Mouse (Mus musculus) neural tube, embryonic 14.5 days (tissue): ENCODE measurements around the gene Gpx4. TPM values are rescaled to one million over a fixed set of nuclear protein-coding genes. Genes with fewer than 3 reads are reported as not detected.

ENCODE experiments used
- ATAC-seq: fragments of 200-750 bp; cut with Nextera tagmentation; 2 replicates; pipeline ENCODE4 v1.8.0; 2017; ENCODE audit warnings: low read depth, mild to moderate bottlenecking, moderate TSS enrichment, moderate library complexity
- H3K27ac ChIP-seq: fragments of 300-500 bp; sonication (generic); 2 replicates; pipeline ENCODE4 v1.5.1; 2014; ENCODE audit warnings: low read depth, mild to moderate bottlenecking, control low read depth, low read length, moderate library complexity, mixed read lengths
- H3K27me3 ChIP-seq: fragments of 300-500 bp; sonication (generic); 2 replicates; pipeline ENCODE4 v1.6.1; 2014; ENCODE audit warnings: low read length; ENCODE audit not compliant: control insufficient read depth, insufficient read depth
- H3K36me3 ChIP-seq: fragments of 300-500 bp; sonication (generic); 2 replicates; pipeline ENCODE4 v1.6.1; 2014; ENCODE audit warnings: low read length, mixed read lengths; ENCODE audit not compliant: control insufficient read depth, insufficient read depth
- H3K4me1 ChIP-seq: fragments of 300-500 bp; sonication (generic); 2 replicates; pipeline ENCODE4 v1.6.1; 2014; ENCODE audit warnings: low read length; ENCODE audit not compliant: control insufficient read depth, insufficient read depth
- H3K4me2 ChIP-seq: fragments of 300-500 bp; sonication (generic); 2 replicates; pipeline ENCODE4 v1.6.1; 2014; ENCODE audit warnings: mild to moderate bottlenecking, low read depth, low read length, control low read depth
- H3K4me3 ChIP-seq: fragments of 300-500 bp; sonication (generic); 2 replicates; pipeline ENCODE4 v1.5.1; 2014; ENCODE audit warnings: low read depth, low read length, control low read depth, mixed read lengths
- H3K9ac ChIP-seq: fragments of 300-500 bp; sonication (generic); replicated peaks from 2 replicates; pipeline ENCODE4 v1.6.1; 2014; ENCODE audit warnings: low read depth, mild to moderate bottlenecking, control low read depth, low read length, mixed read lengths
- H3K9me3 ChIP-seq: fragments of 300-500 bp; sonication (generic); 2 replicates; pipeline ENCODE4 v1.6.1; 2016; ENCODE audit warnings: low read length; ENCODE audit not compliant: control insufficient read depth
- WGBS: fragments of 180-500 bp; shearing (Covaris S2); extraction: QIAGEN DNeasy Blood & Tissue Kit; methylation state at CpG from one replicate; pipeline ENCODE4 v1.1.7; 2014; 5-methylcytosine and 5-hydroxymethylcytosine counted together
- polyA plus RNA-seq: library from polyadenylated mRNA; unstranded; fragments of >200 nt; fragmentation: Nextera tagmentation; extraction: Ambion mirVana; gene quantifications from 2 replicates; pipeline ENCODE4 v1.2.1, GENCODE M21; 2014

Gene Gpx4
- polyA plus RNA-seq, 1 experiment from 2014 or later, result 546 TPM

DNA sequence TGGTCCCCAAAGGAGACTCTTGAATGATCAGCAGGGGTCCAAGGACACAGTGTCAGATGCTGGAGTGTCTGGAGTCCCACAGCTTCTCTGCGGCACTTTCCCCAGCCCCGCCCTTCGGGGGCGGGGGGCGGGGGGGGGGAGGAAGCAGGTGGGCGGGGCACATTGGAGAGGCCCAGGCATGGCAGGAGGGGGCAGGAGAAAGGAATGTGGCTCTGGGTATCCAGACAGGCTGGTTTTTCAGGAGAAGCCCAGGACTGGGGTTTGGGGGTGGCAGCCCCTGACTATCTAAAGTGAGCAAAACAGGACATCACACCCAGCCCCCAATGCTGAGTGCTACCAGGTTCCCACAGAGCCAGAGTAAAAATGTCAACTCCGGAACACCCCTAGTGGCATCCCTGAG lies 50.3 kb downstream of the Gpx4 start:
- Histone ChIP-seq H3K4me3 (no peak overlapping the region), H3K27me3 (no peaks in the 10 kb centered on the region), H3K36me3 (no peaks in the 10 kb centered on the region), H3K9me3 (no peaks in the 10 kb centered on the region), H3K9ac (no peak overlapping the region), H3K4me2 (no peak overlapping the region), H3K4me1 (peaks cover 8% of the 10 kb centered on the region), H3K27ac (no peak overlapping the region)
- 18% methylated on average over 7 of the region's 7 CpGs for WGBS
- no peak for ATAC-seq

DNA sequence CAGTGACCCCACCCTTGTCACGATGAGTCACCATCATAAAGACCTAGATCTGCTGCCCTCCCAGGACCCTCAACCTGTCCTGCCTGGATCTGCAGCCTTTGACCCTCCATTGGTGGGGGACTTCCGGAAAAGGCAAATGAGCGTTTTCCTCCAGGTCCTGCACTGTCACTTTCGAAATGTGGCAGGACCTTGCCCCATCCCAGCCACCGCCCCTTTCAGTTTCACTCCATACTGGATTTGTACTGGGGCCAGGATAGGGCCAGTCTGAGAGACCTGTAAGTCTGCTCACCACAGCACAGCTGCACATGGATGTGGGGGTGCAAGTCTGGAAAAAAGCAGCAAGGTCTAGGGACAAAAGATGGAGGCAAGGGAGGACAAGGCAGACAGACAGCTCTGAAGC lies 51.7 kb downstream of the Gpx4 start:
- WGBS, result 91% methylated on average over 5 of the region's 5 CpGs
- Histone ChIP-seq H3K9ac (no peak overlapping the region), H3K4me3 (no peak overlapping the region), H3K27me3 (no peaks in the 10 kb centered on the region), H3K9me3 (no peaks in the 10 kb centered on the region), H3K36me3 (no peaks in the 10 kb centered on the region), H3K4me1 (peaks cover 8% of the 10 kb centered on the region), H3K27ac (no peak overlapping the region), H3K4me2 (no peak overlapping the region)
- ATAC-seq, result no peak

DNA sequence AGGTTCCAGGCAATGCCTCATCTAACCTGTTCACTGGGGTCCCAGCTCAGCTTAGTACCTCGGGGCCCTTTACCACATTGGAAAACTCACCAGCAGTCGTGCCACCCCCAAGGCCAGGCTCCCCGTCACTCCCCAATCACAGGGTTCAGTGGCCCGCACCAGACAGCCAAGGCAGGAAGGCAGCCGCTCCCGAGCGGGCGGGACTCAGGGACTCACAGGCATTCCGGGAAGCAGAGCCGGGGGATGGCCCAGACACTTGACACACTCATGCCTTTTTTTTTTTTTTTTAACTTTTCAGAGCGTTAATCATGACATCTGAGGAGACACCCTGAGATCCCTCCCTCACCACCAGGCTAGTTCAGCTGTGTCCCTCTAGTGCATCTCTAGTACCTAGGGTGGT lies 54.0 kb downstream of the Gpx4 start:
- H3K4me3 ChIP-seq, result no peak overlapping the region

DNA sequence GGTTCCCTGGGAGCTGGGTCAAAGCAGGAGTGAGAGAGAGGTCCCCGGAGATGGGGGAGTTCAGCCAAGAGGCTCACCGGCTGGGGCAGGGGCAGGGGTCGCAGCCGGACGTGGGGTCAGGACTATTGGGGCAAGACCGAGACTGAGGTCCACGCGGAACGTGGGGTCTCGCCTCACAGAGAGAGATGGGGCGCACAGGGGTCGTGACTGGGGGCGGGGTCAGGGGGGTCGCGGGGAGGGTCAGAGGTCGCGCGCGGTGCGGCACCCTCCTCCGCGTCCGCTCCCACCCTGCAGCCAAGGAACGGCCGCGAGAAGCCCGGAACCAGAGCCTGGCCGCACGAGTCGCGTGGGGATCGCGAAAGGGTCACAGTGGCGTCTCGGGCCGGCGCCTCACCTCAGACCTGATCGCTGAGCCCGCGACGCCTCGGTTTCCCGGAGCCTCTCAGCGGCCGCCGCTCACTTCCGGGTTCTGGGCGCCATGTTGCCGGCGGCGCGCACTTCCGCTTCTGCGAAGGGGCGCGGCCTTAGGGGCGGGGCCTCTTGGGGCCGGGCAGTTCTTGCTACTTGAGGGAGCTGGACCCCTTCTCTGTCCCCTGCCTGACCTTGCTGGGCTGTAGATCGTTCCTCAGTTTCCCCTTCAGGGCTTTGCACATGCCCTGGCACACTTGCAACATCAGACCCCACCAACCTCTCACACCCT lies 55.4 kb downstream of the Gpx4 start:
- Histone ChIP-seq H3K9me3 (no peaks in the 10 kb centered on the region), H3K4me2 (peak overlapping the region; percentile 88), H3K4me1 (peaks cover 8% of the 10 kb centered on the region), H3K27ac (peak overlapping the region; percentile 62), H3K4me3 (peak overlapping the region; percentile 81), H3K27me3 (no peaks in the 10 kb centered on the region), H3K36me3 (no peaks in the 10 kb centered on the region), H3K9ac (peak overlapping the region; percentile 82)
- ATAC-seq, result peak; percentile 85
- WGBS, result under 1% methylated on average over 53 of the region's 59 CpGs

More for the DNA sequence above, 54.0 kb downstream of the Gpx4 start:
- no peak overlapping the region for H3K27ac ChIP-seq
- H3K4me1 ChIP-seq, result peaks cover 8% of the 10 kb centered on the region
- no peak for ATAC-seq
- H3K4me2 ChIP-seq, result peak overlapping the region; percentile 88; the same call in 1 of the 2 replicates
- H3K9me3 ChIP-seq, result no peaks in the 10 kb centered on the region
- 68% methylated on average over 11 of the region's 11 CpGs for WGBS
- H3K27me3 ChIP-seq, result no peaks in the 10 kb centered on the region
- H3K36me3 ChIP-seq, result no peaks in the 10 kb centered on the region
- no peak overlapping the region for H3K9ac ChIP-seq

DNA sequence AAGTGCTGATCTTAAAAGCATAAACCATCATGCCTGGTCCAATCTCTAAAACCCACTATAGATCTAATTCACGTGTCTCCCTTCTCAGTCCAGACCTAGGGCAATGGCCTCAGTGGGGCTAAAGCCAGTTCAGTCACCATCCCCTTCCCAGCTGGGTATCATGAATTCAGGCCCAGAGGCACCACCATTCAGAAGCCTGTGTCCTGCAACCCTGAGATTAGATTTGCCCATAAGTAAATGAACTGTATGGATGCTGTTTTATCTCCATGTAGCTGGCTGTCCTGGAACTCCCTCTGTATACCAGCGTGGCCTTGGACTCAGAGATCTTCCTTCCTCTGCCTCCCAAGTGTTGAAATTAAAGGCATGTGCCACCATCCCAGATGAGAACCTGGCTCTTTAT lies 56.1 kb downstream of the Gpx4 start:
- Histone ChIP-seq H3K27ac (no peak overlapping the region; the same call in 1 of the 2 replicates), H3K9me3 (no peaks in the 10 kb centered on the region), H3K4me1 (peaks cover 8% of the 10 kb centered on the region), H3K27me3 (no peaks in the 10 kb centered on the region), H3K4me2 (peak overlapping the region; percentile 88; the same call in 1 of the 2 replicates), H3K4me3 (no peak overlapping the region), H3K9ac (no peak overlapping the region), H3K36me3 (no peaks in the 10 kb centered on the region)
- no peak for ATAC-seq
- WGBS, result 78% methylated on average over 2 of the region's 2 CpGs

DNA sequence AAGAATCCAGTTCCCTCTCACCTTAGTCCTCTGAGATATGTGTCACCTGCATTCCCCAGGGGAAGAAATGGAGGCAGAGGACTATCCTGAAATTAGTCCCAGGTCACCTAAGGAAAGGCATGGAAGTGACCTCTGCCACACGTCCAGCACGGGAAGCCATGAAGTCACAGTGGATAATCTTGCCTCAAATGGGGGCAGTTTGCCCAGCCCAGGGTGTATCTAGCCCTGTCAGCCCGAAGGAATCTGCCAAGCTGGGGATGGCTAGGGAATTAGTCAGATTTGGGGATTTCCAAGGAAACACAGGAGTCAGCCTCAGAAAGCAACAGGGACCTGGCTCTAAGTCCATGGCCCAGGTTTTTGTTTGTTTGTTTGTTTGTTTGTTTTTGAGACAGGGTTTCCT lies 57.2 kb downstream of the Gpx4 start:
- H3K9me3 ChIP-seq, result no peaks in the 10 kb centered on the region
- ATAC-seq, result no peak
- H3K36me3 ChIP-seq, result no peaks in the 10 kb centered on the region
- H3K4me2 ChIP-seq, result no peak overlapping the region
- no peak overlapping the region for H3K4me3 ChIP-seq
- H3K4me1 ChIP-seq, result peaks cover 8% of the 10 kb centered on the region
- no peaks in the 10 kb centered on the region for H3K27me3 ChIP-seq
- WGBS, result 96% methylated on average over 3 of the region's 3 CpGs
- H3K27ac ChIP-seq, result no peak overlapping the region
- no peak overlapping the region for H3K9ac ChIP-seq

DNA sequence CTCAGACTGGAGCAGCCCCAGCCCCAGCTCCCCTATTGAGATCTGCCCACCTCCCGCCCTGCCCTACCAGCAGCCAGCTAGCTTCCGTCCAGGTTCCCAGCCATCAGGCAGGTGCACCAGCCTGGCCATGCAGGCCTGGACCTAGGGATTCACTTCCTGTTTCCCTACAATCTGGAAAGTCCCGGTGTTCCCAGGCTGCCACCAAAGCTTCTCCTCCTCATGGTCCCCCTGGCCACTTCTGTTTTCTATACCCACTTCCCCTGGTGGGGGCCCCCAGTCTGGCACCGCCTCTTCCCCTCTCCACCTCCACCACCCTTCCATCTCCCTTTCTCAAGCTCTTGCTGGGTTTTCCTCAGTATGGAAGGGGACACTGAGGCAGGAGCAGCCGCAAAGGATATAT lies 58.5 kb downstream of the Gpx4 start, which contains the start of gene Sbno2:
Gene Sbno2 (minus strand): TSS at position 112 of the 400 bp plus-strand sequence.
- H3K36me3 ChIP-seq, result no peaks in the 10 kb centered on the region
- 70% methylated on average over 5 of the region's 5 CpGs for WGBS

DNA sequence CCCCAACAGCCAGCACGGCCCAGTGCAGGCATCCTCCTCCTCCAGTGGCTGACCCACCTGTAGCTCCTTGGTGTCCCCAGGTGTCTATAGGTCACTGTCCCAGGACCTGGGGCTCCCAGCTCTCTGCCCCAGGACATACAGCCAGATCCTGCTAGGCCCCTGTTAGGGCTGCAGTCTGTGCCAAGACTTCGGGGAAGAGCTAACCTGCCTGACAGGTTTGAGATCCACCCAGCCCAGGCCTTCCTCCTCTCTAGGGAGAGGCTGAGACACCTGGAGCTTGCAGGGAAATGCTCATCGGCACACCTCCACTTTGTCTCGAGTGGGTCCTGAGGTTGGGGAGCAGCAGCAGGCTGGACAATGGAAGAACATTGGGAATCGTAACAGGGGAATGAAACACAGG lies 59.0 kb downstream of the Gpx4 start:
- Histone ChIP-seq H3K27ac (no peak overlapping the region), H3K4me3 (no peak overlapping the region), H3K36me3 (no peaks in the 10 kb centered on the region), H3K9ac (no peak overlapping the region), H3K27me3 (no peaks in the 10 kb centered on the region), H3K9me3 (no peaks in the 10 kb centered on the region), H3K4me1 (peaks cover 8% of the 10 kb centered on the region), H3K4me2 (no peak overlapping the region)
- 72% methylated on average over 5 of the region's 5 CpGs for WGBS
- ATAC-seq, result no peak

More for the DNA sequence above, 58.5 kb downstream of the Gpx4 start, which contains the start of gene Sbno2:
- Histone ChIP-seq H3K9ac (no peak within 1 kb of the TSS), H3K4me2 (no peak within 1 kb of the TSS), H3K9me3 (no peaks in the 10 kb centered on the region), H3K4me1 (peaks cover 8% of the 10 kb centered on the region), H3K27ac (no peak within 1 kb of the TSS), H3K4me3 (no peak within 1 kb of the TSS), H3K27me3 (no peaks in the 10 kb centered on the region)
- ATAC-seq, result no peak
